Mouse (Mus musculus): ENCODE results near the gene Pitx1.
A peak's percentile ranks its signal among the peaks of the same experiment; 100 is the strongest.

The Pitx1 gene

DNA sequence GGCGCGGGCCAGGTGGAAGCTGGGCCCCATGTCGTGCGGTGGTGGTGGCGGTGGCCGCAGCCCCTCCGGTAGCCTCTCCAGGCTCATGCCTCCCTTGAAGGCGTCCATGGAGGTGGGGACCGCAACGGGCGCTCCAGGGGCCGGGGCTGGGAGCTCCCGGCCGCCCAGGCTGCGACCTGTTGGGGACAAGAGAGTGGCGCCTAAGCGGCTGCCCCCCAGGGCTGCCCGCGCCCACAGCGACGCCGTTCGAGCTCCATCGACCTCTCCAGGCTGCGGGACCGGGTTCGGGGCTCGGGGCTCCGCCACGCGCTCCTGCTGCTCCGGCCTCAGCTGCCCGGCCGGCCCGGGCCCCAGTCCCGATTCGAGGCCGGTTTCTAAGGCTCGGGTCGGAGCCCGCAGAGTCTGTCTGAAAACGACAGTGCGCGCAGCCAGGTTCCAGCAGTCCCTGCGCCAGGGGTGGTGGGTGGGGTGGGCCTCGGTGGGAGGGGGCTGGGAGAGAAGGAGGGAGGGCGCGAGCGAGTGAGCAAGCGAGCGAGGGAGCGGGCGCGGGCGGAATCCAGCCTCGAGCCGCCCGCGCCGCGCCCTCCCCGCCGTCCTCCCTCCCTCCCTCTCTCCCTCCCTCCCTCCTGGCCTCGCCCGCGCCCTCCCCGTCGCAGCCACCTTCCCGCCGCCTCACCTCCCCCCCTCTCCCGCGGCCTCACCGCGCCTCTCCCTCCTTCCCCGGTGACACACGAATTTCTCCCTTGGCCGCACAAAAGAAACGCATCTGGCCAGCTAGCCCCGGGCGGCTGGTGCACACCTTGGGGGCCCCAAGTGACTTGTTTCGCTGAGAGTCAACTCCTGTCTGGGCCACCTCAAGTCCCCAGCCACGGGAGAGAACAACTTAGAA is 4.9 kb downstream of the Pitx1 start:
- peak; percentile 19 for DNase-seq

DNA sequence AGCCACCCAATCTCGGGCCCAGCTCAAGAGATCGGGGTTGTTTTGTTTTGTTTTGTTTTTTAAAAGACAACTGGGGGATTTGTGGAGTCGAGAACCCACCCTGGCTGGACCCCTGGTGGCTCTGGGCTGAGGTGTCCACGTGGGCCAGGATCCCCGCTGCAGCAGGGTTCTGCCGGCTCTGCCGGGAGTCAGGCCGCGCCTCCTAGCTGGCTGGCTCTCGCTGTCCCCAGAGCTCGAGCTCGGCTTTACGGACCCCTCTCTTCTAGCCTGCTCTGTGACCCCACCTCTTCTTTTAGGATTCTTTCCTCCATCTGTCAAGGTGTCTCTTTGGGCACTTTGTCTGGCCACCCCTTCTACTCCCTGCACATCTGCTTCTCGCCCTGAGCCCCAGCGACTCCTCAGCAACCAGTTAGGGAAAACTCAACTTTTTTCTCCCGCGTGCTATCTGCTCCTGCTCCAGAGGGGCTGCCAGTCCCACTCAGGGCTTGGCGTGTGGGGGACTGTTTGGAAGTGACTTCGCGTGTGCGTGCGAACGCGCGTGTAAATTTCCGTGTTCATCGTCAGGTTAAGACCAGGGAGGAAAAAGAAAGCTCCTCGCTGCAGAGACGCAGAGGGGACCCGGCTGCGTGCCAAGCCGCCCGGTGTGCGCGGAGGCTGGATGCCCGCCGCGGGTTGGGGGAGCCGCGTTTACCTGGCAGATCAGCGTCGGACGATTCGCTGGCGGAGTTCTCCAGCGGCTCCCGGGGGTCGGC is 5.7 kb downstream of the Pitx1 start:
- peak; percentile 34 for DNase-seq

DNA sequence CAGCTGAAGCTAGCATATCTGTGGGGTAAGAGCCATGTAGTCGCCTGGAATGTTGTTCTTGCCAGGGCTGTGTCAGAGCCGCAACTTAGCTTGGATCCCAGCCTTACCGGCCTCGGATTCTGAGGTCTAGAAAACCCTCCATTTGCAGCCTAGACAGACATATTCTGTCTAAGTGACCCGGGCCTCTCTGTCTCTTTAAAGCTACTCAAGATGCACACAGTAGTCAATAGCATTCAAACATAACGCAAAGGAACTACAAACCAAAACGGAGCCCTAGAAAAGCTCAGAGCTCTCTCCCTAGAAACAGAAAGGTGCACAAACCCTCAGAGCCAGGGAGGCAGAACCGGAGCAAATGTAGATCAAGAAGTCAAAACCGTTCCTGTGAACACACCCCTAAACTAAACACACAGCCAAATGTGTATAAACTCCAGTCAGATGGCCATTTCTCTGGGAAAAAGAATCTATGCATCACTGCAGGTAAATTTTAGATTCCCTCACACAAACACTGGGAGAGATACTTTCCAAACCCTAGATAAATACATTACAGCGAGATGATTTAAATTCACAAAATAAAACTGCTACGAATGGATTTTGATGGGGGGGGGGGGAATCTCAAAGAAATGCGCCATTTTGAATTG is 6.9 kb downstream of the Pitx1 start:
- DNase-seq: no peak

DNA sequence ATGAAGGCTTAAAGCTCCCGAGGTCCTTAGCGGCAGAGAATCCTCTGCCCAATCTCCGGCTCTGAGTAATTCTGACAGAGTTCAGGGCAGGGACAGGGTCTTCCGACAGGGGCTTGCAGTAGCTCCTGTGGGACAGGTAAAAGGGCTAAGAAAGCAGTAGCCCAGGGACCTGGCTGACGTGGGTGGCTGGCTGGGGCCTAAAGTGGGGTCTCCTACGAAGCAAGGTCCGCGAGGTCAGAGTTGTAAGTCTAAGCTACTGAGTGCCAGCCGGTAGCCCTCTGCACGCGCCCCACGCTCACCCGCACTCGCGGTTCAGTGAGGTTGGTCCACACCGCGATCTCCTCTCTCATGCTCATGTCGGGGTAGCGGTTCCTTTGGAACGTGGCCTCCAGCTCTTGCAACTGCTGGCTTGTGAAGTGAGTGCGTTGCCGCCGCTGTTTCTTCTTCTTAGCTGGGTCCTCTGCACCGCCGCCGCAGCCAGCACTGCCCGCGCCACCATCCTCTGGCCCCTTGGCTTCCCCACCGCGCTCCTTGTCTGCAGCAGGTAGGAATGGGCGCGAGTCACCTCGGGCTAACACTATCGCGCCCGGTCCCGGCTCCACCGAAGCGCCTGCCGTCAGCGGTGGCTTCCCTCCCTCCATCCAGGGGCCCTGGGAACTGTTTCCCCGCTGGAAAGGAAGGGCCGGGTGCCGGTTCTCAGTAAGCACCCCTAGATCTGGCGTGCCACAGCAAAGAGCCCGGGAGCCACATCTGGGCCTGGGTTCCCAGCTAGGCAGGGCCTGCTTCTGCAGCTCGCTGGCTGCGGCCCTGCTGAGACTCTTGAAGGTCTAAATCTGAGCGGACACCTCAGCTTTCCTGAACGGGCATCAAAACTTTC is 7.6 kb downstream of the Pitx1 start:
- DNase-seq: peak; percentile 17

DNA sequence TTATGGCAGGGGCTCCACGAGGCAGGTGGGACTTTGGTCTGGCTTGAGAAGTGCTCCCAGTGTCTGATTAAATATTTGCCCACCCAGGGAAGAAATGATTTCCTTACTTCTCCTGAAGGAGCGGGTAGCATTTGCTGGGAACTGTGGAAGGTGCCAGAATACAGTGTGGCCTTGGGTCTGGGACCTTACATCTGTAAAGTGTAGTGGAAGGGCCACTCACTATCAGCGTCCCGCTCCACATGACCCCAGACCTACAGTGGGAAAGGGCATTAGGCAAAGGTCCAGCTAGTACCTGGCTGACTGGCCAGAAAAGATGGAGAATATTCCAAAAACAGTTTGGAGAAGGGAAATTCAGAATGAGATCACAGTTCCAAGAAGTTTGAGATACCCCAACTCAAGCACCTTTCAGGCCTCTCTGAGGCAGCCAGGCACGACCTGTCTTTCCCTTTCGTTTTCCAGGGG is 8.3 kb downstream of the Pitx1 start:
- no peak for DNase-seq

DNA sequence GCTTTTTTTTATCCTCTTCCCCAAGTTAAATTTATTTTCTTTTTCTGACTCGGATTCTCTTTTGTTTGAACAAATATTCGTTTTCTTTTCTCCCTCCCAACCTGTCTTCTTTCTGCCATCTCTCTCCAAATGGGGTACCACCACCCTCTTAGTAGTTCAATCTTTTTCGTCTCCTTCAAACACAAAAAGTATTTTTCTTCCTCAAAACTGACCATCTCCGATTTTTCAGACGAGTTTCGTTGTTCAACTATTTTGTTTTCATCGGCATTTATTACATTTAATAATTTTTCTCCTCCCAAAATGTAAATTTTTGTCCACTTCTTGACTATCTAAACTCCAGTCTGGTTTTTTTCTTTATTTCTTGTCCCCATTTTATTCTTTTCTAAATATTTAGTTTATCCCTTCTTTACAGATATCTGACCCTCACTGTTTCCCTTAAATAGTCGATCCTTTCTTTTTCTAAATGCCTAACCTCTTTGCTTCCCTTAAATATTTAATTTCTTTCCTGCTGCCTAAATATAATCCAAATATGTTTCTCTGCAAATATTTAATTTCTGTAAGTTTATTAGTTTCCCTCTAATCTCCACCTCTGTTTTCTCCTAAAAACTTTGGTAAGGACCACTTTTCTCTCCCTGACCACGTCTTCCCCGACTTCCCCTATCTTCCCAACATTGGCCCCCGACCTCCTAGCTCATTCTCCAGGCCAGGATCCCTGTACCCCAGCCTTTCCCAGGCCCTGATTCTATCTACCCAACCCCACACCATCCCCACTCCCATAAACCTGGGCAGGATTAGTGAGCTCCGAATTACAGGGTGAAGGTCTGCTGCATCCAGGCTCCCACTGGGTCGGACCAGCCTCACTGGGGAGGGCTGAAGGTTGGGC is 9.0 kb downstream of the Pitx1 start:
- DNase-seq: no peak

DNA sequence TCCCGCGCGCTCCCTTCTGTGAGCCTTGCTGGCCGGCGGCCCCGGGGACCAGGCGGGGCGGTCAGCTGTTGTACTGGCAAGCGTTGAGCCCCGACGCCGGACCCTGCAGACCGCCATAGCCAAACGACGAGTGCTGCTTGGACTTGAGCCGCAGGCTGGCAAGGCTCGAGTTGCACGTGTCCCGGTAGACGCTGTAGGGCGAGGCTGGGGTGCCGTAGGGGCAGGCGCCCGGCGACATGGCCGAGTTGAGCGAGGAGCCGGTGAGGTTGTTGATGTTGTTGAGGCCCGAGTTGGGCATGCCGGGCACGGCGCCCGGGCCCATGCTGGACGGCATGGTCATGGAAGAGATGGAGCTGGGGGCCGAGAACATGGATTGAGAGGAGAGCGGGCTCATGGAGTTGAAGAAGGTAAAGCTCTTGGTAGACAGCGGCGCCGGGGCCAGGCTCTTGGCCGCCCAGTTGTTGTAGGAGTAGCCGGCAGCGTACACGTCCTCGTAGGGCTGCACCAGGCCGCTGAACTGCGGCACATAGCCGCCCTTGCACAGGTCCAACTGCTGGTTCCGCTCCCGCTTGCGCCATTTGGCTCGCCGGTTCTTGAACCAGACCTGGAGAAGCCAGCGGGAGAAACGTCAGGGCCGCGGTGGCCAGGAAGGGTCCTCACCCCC is 9.9 kb downstream of the Pitx1 start:
- peak; percentile 15 for DNase-seq

DNA sequence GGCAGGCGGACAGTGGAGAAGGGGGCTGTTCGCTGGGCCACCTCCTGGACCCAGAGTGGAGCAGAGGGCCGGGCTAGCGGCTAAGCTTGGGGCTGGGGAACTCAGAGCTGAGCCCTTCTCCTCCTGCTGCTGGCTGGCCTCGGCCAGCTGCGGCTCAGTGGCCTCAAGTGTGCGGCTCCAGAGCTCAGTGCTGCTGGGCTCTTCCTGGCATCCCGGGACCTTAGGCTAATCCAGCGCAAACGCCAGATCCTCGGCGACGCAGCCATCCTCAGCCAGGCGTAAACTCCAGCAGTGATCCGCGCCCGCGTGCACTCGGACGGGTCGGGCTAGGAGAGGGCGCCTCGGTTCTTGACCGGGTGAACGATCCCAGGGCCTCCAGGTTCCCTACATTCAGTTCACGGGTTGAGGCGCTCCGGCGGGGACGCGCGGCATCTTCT is 10.7 kb downstream of the Pitx1 start:
- DNase-seq: no peak

DNA sequence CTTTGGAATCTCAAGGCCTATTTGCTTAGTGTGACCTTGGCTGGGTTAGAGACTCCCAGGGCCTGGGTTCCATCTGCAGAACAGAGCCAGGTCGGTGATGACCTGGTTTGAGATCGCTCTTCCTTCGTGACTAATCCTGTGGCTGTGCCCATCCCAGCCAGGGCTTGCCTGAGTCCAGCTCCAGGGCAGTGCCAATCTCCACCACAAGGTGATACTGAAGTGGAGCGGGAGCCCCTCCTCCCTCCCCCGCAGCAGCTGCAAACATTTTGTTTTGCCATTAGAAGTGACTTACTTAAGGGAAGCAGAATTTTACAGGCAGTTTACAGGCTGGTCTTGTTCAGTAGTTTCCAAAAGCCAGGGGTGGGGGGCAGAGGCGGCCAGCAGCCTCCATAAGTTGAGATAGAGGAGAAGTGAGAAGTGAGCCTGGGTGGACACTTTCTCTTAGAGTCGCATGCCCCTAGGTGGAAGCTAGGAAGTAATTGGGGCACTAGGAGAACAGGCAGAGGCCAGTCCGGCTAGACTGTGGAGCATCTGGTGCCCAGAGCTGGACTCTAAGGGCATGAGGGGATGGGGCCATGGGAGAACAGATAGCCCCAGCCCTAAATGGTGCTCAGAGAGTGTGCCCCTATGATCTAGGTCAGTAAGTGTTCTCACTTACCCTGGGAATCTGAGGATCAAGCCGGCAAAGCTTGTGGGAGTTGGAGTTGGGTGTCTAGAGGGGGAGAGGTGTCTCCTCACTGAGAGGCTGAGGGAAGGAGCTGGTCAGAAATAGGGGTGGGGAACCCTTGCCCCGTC is 11.6 kb downstream of the Pitx1 start:
- DNase-seq: peak; percentile 15

DNA sequence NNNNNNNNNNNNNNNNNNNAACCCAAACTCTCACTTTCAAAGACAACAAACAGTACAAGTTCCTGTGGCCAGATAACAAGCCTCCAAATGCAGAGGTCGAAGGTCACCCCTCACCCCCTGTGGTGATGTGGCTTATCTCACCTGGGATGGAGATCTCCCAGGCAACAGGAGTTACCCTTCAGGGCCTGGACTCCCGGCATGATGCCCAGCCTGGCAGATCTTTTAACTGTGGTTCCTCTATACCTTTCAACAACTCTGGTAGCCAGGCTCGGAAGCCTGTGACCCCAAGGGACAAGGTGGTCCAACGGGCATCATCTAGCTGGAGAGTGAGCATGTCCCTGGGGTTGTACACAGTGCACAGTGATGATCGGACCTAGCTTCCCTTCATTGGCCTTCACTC is 13.5 kb downstream of the Pitx1 start:
- no peak for DNase-seq

DNA sequence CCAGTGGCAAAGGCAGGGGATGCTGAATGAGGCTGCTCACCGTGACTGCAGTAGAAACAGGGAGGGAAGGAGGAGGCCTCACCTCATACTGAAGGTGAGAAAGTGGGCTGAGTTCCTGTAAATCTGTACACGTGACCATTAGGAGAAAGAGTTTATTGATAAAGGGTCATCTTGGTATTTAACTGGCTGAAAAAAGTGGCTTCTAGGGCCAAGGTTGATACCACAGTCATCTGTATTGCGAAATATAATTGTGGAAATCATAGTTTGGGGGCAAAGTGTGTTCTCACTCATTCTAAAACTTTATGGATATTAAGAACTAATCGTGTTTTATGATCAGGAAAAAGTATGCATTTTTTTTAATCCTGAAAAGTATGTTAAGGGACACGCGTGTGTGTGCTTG is 21.2 kb downstream of the Pitx1 start:
- DNase-seq: no peak

DNA sequence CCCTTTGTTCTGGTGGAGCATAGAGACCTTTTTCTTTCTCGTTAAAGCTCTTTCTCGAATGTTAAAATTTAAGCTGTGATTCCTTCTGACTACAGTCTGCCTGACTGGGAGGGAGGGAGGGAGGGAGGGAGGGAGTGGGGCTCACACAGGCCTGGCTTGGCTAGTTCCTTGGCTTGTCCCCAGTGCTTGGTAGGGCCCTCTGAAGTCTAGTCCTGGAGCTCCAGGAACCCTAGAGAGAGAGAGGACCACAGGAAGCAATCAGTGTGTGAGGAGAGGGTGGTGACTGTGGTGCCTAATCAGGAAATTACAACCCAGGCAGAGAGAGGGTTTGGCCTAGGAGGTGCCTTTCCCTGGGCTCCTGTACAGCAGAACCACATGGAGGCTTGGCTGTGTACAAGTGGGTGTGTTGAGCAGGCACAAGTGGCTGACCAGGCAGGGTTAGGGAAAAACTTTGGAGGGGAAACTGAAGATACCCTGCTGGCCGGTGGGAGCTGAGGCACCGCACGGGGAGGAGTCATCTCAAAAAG is 22.4 kb downstream of the Pitx1 start:
- DNase-seq: no peak

DNA sequence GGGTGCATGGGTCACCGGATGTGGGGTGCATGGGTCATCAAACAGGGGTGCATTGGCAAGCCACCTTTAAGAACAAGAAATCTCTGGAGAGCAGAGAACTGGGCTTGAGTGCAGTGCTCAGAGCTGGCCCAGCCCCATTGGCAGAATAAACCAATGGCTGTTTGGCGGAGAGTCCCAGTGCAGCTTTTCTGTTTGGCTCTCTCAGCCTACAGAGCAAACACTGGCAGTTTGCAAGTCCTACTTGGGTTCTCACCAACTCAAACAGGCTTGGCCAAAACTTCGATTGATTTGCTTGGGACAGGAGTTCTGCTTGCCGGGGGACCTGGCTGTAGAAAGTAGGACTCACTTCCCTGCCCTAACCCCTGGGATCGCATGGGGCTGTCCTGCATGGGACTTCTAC is 25.0 kb downstream of the Pitx1 start:
- DNase-seq: no peak

DNA sequence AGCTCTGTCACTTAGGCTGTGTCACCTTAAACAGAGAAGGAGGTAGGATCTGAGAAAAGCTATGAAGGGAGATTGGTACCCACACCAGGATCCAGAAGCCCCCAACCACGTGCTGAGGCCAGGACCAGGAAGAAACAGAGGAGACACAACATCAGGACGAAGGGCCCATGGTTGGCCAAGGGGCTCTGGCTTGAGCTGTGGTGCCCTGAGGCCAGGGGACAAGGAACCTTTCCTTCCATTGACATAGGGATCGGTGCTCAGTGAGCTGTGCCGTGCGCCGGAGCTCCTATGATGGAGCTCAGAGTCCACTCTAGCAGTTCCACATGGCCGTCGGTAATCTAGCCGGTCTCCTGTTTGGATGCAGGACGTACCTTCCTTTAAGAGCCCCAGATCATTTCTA is 26.3 kb downstream of the Pitx1 start:
- no peak for DNase-seq

DNA sequence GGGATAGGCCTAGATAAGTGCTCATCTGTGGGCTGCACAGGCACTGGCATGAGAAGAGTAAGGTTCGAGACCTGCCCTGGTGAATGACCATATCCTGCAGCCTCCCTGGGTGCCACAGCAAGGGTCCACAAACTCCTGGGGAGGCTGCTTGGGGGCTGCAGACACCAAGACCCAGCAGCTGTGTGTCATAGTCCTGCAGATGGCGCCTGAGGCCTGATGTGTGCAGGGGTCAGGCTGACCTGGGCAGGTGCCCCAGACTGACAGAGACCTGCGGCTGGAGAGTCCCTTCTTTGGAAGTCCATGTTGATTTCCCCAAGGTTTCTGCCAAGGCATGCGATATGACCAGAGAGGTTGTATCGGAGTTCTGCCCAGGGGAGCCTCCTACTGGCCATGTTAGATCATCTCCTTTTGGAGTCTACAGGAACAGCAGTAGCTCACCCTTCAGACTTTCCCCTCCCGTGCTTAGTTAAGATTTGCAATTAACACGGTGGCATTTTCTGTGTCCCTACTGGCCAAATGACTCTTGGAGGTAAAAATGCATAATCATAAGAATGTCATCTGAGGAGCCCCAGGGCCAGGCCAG is 26.9 kb downstream of the Pitx1 start:
- no peak for DNase-seq

DNA sequence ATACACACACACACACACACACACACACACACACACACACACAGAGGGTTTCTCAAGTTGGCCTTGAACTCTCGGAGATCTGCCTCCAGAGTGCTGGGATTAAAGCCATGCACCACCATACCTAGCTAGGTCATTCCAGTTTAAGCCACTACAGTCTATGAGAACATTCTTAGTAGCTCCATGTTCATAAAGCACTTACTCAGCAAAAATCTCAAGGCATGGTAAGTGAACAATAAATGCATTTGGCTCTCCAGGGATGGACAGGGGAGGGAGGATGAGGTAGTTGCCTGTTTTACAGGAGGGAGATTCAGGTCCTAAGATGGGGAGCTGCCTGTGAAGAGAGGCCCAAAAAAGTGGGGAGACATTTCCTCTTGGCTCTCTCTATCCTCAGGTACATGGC is 32.0 kb downstream of the Pitx1 start:
- DNase-seq: no peak

DNA sequence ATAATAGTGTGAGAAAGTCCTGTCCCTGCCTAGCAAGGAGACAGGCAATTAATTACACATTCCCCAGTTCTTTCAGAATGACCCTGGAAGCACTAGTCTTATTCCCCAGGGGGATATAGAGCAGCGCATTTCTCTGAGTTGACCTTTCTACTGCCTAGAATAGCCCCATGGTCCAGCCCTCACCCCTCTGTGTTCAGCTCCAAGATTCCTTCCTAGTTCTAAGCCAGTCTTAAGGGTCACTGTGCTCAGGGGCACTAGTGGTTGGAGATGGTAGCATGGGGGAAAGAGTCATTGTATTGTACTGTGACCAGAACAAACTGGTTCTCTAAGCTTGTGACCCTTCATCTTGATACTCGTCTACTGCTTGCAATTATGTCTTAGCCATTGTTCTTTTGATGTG is 34.7 kb downstream of the Pitx1 start:
- DNase-seq: no peak

DNA sequence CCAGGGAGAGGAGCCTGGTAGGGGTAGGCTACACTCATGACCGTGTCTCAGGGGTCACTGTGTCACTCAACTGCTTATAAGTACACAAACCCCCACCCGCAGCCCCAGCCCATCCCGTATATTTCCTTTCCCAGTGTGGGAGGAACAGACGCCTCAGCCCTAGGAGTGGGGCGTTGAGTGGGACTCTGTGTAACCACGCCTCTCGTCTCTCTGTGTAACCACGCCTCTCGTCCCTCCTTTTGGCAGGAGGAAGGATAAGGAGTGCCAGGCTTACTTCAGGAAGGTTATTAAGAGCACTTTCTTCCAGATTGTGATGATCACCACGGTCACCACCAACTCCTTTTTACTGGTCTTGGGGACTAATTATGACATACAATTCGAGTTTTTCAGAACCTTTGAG is 49.9 kb downstream of the Pitx1 start:
- no peak for DNase-seq

DNA sequence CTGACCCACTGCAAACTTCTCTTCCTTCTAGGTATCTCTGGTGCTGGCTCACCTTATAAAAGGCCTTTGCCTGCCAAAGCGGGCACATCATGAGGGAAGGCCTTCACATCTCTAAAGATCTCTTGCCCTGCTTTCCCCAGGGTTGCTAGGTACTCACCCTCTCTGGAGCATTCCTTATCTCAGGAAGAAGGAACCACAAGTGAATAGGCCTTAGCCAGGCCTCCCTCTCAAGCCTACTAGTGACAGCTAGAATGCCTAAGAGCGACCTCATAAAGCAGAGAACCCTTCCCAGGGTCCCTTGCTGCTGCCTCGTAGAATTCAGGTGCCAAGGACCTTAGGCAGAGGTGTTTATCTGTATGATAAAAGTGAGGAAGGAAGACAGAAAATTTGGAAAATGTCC is 51.7 kb downstream of the Pitx1 start, which contains the start of gene Catsper3:
Gene Catsper3 (plus strand): TSS at position 301 of the 400 bp plus-strand sequence.
- DNase-seq: no peak
